Mouse (Mus musculus) MEL (cell line): ENCODE results near the gene Samd14. TPM values are rescaled to one million over a fixed set of nuclear protein-coding genes. Genes with fewer than 3 reads are reported as not detected.

ENCODE experiments used
- DNase-seq: peaks from one replicate; pipeline ENCODE4 v3.0.0; 2011; ENCODE audit warnings: low read depth, low spot score
- H3K27ac ChIP-seq: 2 replicates; pipeline ENCODE4 v1.5.1; 2012; ENCODE audit warnings: low read depth, mild to moderate bottlenecking, control low read depth, low read length, moderate library complexity; ENCODE audit not compliant: control insufficient read depth
- H3K27me3 ChIP-seq, 2 experiments: fragments of 150-350 bp in 1 of 2; sonication (generic) in 1 of 2; 2 replicates each; pipeline ENCODE4 v1.6.1; 2012; ENCODE audit warnings: low read length in 2 of 2, mild to moderate bottlenecking in 2 of 2, improper control_type of control experiment in 1 of 2, moderate library complexity in 1 of 2; ENCODE audit not compliant: insufficient read depth in 2 of 2, control insufficient read depth in 1 of 2
- H3K36me3 ChIP-seq, 2 experiments: 2 replicates each; pipeline ENCODE4 v1.6.1; 2012 to 2014; ENCODE audit warnings: low read length in 2 of 2, improper control_type of control experiment in 1 of 2, inconsistent platforms in 1 of 2, mild to moderate bottlenecking in 1 of 2; ENCODE audit not compliant: insufficient read depth in 2 of 2, control insufficient read depth in 1 of 2
- H3K4me1 ChIP-seq, 2 experiments: fragments of 150-350 bp in 1 of 2; sonication (generic) in 1 of 2; 2 replicates each; pipeline ENCODE4 v1.6.1; 2012; ENCODE audit warnings: low read length in 2 of 2, improper control_type of control experiment in 1 of 2, mild to moderate bottlenecking in 1 of 2; ENCODE audit not compliant: insufficient read depth in 2 of 2, control insufficient read depth in 1 of 2
- H3K4me3 ChIP-seq, 2 experiments: fragments of 150-350 bp in 1 of 2; sonication (generic) in 1 of 2; 2 replicates each; pipeline ENCODE4 v1.5.1; 2012; ENCODE audit warnings: low read depth in 2 of 2, low read length in 2 of 2, mild to moderate bottlenecking in 2 of 2, moderate library complexity in 2 of 2, control low read depth in 1 of 2, improper control_type of control experiment in 1 of 2; ENCODE audit not compliant: control insufficient read depth in 1 of 2, insufficient read depth in 1 of 2
- H3K79me2 ChIP-seq: 2 replicates; pipeline ENCODE4 v1.6.1; 2012; ENCODE audit warnings: mild to moderate bottlenecking, low read length, moderate library complexity; ENCODE audit not compliant: control insufficient read depth, poor library complexity, insufficient read depth
- H3K9ac ChIP-seq: 2 replicates; pipeline ENCODE4 v1.6.1; 2012; ENCODE audit warnings: low read depth, mild to moderate bottlenecking, control low read depth, low read length, moderate library complexity; ENCODE audit not compliant: control insufficient read depth, poor library complexity, severe bottlenecking
- H3K9me3 ChIP-seq: fragments of 150-350 bp; sonication (generic); replicated peaks from 2 replicates; pipeline ENCODE4 v1.6.1; 2012; ENCODE audit warnings: mild to moderate bottlenecking, low read length, improper control_type of control experiment, moderate library complexity; ENCODE audit not compliant: insufficient read depth
- BHLHE40 ChIP-seq: IDR thresholded peaks from 2 replicates; pipeline ENCODE4 v1.6.1; 2012; ENCODE audit warnings: low read depth, mild to moderate bottlenecking, inconsistent platforms, low read length, improper control_type of control experiment, borderline replicate concordance
- CHD1 ChIP-seq: IDR thresholded peaks from 2 replicates; pipeline ENCODE4 v1.6.1; 2012; ENCODE audit warnings: low read depth, mild to moderate bottlenecking, inconsistent platforms, low read length, improper control_type of control experiment
- CHD2 ChIP-seq: IDR thresholded peaks from 2 replicates; pipeline ENCODE4 v1.6.1; 2011; ENCODE audit warnings: low read length, improper control_type of control experiment
- CTCF ChIP-seq, 3 experiments: IDR thresholded peaks in 2 of 3; conservative IDR thresholded peaks in 1 of 3; 2 replicates each; pipeline ENCODE4 v1.5.1; 2011 to 2012; ENCODE audit warnings: low read length in 3 of 3, low read depth in 2 of 3, mild to moderate bottlenecking in 2 of 3, improper control_type of control experiment in 1 of 3, inconsistent platforms in 1 of 3, mixed read lengths in 1 of 3, moderate library complexity in 1 of 3; ENCODE audit not compliant: control insufficient read depth in 1 of 3, insufficient read depth in 1 of 3, poor library complexity in 1 of 3, severe bottlenecking in 1 of 3
- EP300 ChIP-seq, 2 experiments: IDR thresholded peaks; 2 replicates each; pipeline ENCODE4 v1.6.1; 2011; ENCODE audit warnings: improper control_type of control experiment in 2 of 2, low read length in 2 of 2, low read depth in 1 of 2, mild to moderate bottlenecking in 1 of 2
- HCFC1 ChIP-seq: IDR thresholded peaks from 2 replicates; pipeline ENCODE4 v1.6.1; 2012; ENCODE audit warnings: low read depth, mild to moderate bottlenecking, inconsistent platforms, low read length, improper control_type of control experiment, moderate library complexity
- JUND ChIP-seq: IDR thresholded peaks from 2 replicates; pipeline ENCODE4 v1.6.1; 2011; ENCODE audit warnings: low read depth, mild to moderate bottlenecking, improper control_type of control experiment, low read length
- KAT2A ChIP-seq: conservative IDR thresholded peaks from 2 replicates; pipeline ENCODE4 v1.6.1; 2012; ENCODE audit warnings: low read depth, low read length, improper control_type of control experiment, inconsistent platforms
- MAX ChIP-seq: IDR thresholded peaks from 2 replicates; pipeline ENCODE4 v1.6.1; 2011; ENCODE audit warnings: low read length, improper control_type of control experiment
- MXI1 ChIP-seq: IDR thresholded peaks from 2 replicates; pipeline ENCODE4 v1.6.1; 2011; ENCODE audit warnings: mild to moderate bottlenecking, low read depth, low read length, improper control_type of control experiment
- MYC ChIP-seq: IDR thresholded peaks from 2 replicates; pipeline ENCODE4 v1.6.1; 2011; ENCODE audit warnings: low read depth, mild to moderate bottlenecking, low read length, improper control_type of control experiment, moderate library complexity
- NRF1 ChIP-seq: IDR thresholded peaks from 2 replicates; pipeline ENCODE4 v1.6.1; 2014; ENCODE audit warnings: low read depth, mild to moderate bottlenecking, inconsistent platforms, low read length, improper control_type of control experiment, moderate library complexity; ENCODE audit not compliant: poor library complexity, insufficient read depth, severe bottlenecking
- POLR2AphosphoS2 ChIP-seq: IDR thresholded peaks from 2 replicates; pipeline ENCODE4 v1.6.1; 2011; ENCODE audit warnings: low read length, improper control_type of control experiment
- RAD21 ChIP-seq: IDR thresholded peaks from 2 replicates; pipeline ENCODE4 v1.6.1; 2011; ENCODE audit warnings: mild to moderate bottlenecking, low read depth, low read length, improper control_type of control experiment
- RCOR1 ChIP-seq: IDR thresholded peaks from 2 replicates; pipeline ENCODE4 v1.6.1; 2012; ENCODE audit warnings: low read depth, mild to moderate bottlenecking, inconsistent platforms, low read length, improper control_type of control experiment
- SIN3A ChIP-seq: IDR thresholded peaks from 2 replicates; pipeline ENCODE4 v1.6.1; 2012; ENCODE audit warnings: low read length, improper control_type of control experiment, inconsistent platforms
- SMC3 ChIP-seq: IDR thresholded peaks from 2 replicates; pipeline ENCODE4 v1.6.1; 2011; ENCODE audit warnings: low read depth, low read length, improper control_type of control experiment
- UBTF ChIP-seq: IDR thresholded peaks from 2 replicates; pipeline ENCODE4 v1.6.1; 2012; ENCODE audit warnings: low read depth, mild to moderate bottlenecking, inconsistent platforms, low read length, improper control_type of control experiment, moderate library complexity, borderline replicate concordance; ENCODE audit not compliant: insufficient read depth
- USF1 ChIP-seq: IDR thresholded peaks from 2 replicates; pipeline ENCODE4 v1.6.1; 2014; ENCODE audit warnings: low read depth, mild to moderate bottlenecking, inconsistent platforms, low read length, improper control_type of control experiment, moderate library complexity
- USF2 ChIP-seq, 2 experiments: IDR thresholded peaks; 2 replicates each; pipeline ENCODE4 v1.6.1; 2011 to 2012; ENCODE audit warnings: improper control_type of control experiment in 2 of 2, low read length in 2 of 2, borderline replicate concordance in 1 of 2, inconsistent platforms in 1 of 2, low read depth in 1 of 2, mild to moderate bottlenecking in 1 of 2; ENCODE audit not compliant: insufficient read depth in 1 of 2
- ZC3H11A ChIP-seq: IDR thresholded peaks from 2 replicates; pipeline ENCODE4 v1.6.1; 2012; ENCODE audit warnings: low read depth, mild to moderate bottlenecking, inconsistent platforms, low read length, improper control_type of control experiment
- ZMIZ1 ChIP-seq: IDR thresholded peaks from 2 replicates; pipeline ENCODE4 v1.6.1; 2012; ENCODE audit warnings: low read depth, mild to moderate bottlenecking, inconsistent platforms, low read length, improper control_type of control experiment, moderate library complexity
- ZNF384 ChIP-seq: IDR thresholded peaks from 2 replicates; pipeline ENCODE4 v1.6.1; 2012; ENCODE audit warnings: low read depth, mild to moderate bottlenecking, inconsistent platforms, low read length, improper control_type of control experiment
- polyA plus RNA-seq, 2 experiments: library from polyadenylated mRNA; stranded (reverse) in 1 of 2; unstranded in 1 of 2; fragments of >175 nt in 1 of 2; fragments of >200 nt in 1 of 2; gene quantifications; 2 replicates each; pipeline versions ENCODE4 v1.2.1 to v1.2.4; 2012; ENCODE audit warnings: low replicate concordance in 2 of 2, low read depth in 1 of 2; ENCODE audit not compliant: insufficient read length in 2 of 2, insufficient read depth in 1 of 2, missing spikeins in 1 of 2
- total RNA-seq: library from RNA; depleted of rRNA; stranded (reverse); fragments of 300-350 nt; gene quantifications from 2 replicates; pipeline ENCODE4 v1.2.3, GENCODE M21; 2012

Samd14 gene
- total and polyA plus RNA-seq, 3 experiments = 57.6 to 1,219 (median 101) TPM

DNA sequence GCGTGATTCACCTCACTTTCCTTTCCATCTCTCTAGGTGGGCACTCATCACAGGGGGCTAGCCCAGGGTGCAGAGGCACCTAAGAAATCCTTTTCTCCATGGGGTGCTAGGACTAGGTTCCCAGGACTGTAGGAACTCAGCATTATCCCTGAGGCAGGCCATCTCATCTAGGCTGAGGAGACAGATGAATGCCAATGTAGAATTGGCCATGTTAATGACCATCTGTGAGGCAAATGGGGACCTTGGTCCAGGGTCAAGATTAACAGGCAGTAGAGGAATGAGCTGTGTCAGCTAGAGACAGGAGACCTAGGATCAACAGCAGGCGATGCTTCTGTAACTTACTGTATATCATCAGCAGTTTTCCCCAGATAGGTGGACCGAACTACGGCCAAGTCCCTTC lies 30.1 kb downstream of the Samd14 start:
- peaks cover 0 to 7% of the 10 kb centered on the region in 2 experiments; a peak in 2 of 4 replicates for H3K4me1 ChIP-seq
- H3K27me3 ChIP-seq = no peaks in the 10 kb centered on the region
- H3K27ac ChIP-seq = no peak overlapping the region
- no peak overlapping the region for H3K4me3 ChIP-seq
- no peaks in the 10 kb centered on the region for H3K9me3 ChIP-seq
- TF ChIP-seq ZNF384 = no peak
- TF ChIP-seq UBTF = no peak
- DNase-seq = no peak
- no peaks in the 10 kb centered on the region for H3K79me2 ChIP-seq
- no peaks in the 10 kb centered on the region; a peak in 1 of 4 replicates for H3K36me3 ChIP-seq
- no peak overlapping the region for H3K9ac ChIP-seq

DNA sequence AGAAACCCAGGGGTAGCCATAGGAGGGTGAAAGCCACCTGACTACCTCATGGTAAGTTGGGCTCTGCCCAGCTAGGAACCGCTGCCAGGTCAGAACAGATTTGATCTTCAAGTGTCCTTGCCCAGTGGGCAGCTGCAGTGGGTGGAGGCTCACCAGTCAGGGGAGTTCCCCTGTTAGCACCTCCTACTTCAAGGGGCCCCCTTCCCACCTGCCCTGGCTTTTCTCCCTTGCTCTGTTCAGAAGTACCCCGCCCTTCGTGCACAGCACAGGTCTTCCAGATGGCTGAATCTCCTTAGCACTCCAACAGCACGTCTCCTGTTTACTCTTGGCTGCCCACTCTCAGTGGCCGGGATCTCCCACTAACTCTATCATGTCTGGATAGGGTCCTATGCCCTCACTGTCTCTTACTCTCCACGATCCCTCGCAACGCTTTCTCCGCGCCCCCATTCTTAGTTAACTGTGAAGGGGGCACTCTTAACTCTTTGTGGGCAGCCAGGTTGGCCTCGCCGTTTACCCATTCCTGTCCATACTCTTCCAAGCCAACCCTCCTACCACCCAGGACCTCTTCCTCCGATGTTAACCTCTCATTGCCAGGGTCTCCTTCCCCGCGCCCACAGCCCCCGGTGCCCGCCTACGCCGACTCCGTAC lies 30.9 kb downstream of the Samd14 start:
- Histone ChIP-seq H3K9me3 (no peaks in the 10 kb centered on the region), H3K4me3 (peak overlapping the region; percentile 69 to 74), H3K27ac (no peak overlapping the region), H3K27me3 (0 out of 4 replicates have a peak, but pooled peaks cover 0 to 3% of the 10 kb centered on the region in 2 experiments), H3K36me3 (no peaks in the 10 kb centered on the region; a peak in 1 of 4 replicates), H3K4me1 (peaks cover 0 to 7% of the 10 kb centered on the region in 2 experiments; a peak in 2 of 4 replicates)
- TF ChIP-seq UBTF (0 out of 2 replicates have a peak, but pooled peaks have one; percentile 16), USF2 (IDR thresholded peaks at IDR 0.05; ENCODE audit: borderline replicate concordance in 1 of 2, insufficient read depth in 1 of 2, low read depth in 1 of 2, low read length in 2 of 2) (no peak), HCFC1 (no peak), ZC3H11A (no peak), BHLHE40 (no peak), RAD21 (no peak)
- TF ChIP-seq, all 39 proteins: peak for 1
- no peaks in the 10 kb centered on the region for H3K79me2 ChIP-seq
- peak; percentile 46 for DNase-seq
- H3K9ac ChIP-seq = peak overlapping the region; percentile 72

DNA sequence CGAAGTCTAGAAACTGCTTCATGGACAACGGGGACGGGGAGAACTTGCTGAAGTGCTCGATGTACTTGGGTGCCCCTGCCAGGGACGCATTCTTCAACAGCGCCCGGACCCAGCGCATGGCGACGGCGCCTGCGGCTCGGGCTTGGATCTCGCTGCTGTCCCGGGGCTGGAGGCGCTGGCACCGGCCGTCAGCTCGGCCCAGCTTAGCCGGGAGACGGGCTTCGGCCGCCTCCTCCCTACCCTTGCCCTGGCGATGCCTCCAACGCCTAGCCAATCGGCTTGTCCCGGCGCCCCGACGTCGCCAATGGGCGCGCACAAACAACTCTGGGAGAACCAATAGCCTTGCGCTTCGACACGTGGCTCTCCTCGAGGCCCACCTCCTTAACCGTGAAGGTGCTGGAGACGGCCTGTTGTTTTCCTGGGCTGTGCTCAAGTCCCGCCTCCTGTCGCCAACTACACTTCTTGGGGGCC lies 31.5 kb downstream of the Samd14 start, which contains the start of gene Pdk2:
Pdk2 (minus strand) TSS at position 216 of the 471 bp plus-strand sequence.
- H3K27ac ChIP-seq = no peak within 1 kb of the TSS
- DNase-seq = peak; percentile 99
- H3K9ac ChIP-seq = peak within 1 kb of the TSS; percentile 72
- H3K36me3 ChIP-seq = no peaks in the 10 kb centered on the region; a peak in 1 of 4 replicates
- no peaks in the 10 kb centered on the region for H3K79me2 ChIP-seq
- H3K4me3 ChIP-seq = peak within 1 kb of the TSS; percentile 74
- 0 out of 4 replicates have a peak, but pooled peaks cover 0 to 3% of the 10 kb centered on the region in 2 experiments for H3K27me3 ChIP-seq
- peaks cover 0 to 7% of the 10 kb centered on the region in 2 experiments; a peak in 2 of 4 replicates for H3K4me1 ChIP-seq
- no peaks in the 10 kb centered on the region for H3K9me3 ChIP-seq
- TF ChIP-seq CHD2 = peak; percentile 79
- TF ChIP-seq USF1 = peak; percentile 97
- TF ChIP-seq CTCF (IDR thresholded peaks at IDR 0.05 in 2 of 3, conservative IDR thresholded peaks at IDR 0.05 in 1 of 3; ENCODE audit: control insufficient read depth in 1 of 3, insufficient read depth in 1 of 3, low read depth in 2 of 3, low read length in 3 of 3, poor library complexity in 1 of 3, severe bottlenecking in 1 of 3) = no peak
- TF ChIP-seq MAX = peak; percentile 99
- TF ChIP-seq JUND = no peak
- no peak for TF ChIP-seq ZNF384
- no peak for TF ChIP-seq RCOR1
- TF ChIP-seq SMC3 = no peak
- peak; percentile 99 for TF ChIP-seq SIN3A
- TF ChIP-seq NRF1 = peak; percentile 48; the same call in 1 of the 2 replicates
- peak; percentile 84 for TF ChIP-seq MYC
- TF ChIP-seq CHD1 = no peak
- no peak for TF ChIP-seq POLR2AphosphoS2
- no peak for TF ChIP-seq EP300 (IDR thresholded peaks at IDR 0.05; ENCODE audit: low read depth in 1 of 2, low read length in 2 of 2)
- TF ChIP-seq ZMIZ1 = no peak
- TF ChIP-seq KAT2A = no peak; the same call in 1 of the 2 replicates
- no peak for TF ChIP-seq ZC3H11A
- peak; percentile 82; the same call in 1 of the 2 replicates for TF ChIP-seq MXI1
